Mouse (Mus musculus): ENCODE measurements at regions not wholly inside any gene's neighbourhood (a gene's known extent, or its start where the extent isn't known, plus 50 kb on each side); places are given as distances from the start of the nearest gene placed in this dataset.

DNA sequence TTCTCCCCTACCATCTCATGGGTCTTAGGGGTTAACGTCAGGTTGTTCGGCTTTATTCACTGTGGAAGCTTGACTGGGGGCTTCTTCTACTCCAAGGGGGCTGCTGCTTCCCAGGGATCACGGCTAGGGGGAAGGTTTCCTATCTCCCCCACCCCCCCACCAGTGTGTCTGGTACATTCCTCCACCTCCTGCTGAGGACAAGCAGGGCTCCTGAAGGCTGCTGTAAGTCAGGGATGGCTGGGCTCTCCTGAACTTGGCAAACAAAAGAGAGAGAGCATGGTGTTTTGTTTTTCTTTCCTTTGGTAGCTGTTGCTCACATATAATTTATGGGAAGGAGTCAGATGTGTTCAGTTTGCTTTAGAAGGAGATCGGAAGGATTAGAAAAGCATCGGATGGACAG is 54.7 kb upstream of the Commd3 start:
- no peak for DNase-seq (ENCODE audit: low read depth, low spot score)

- peak; percentile 19 for DNase-seq (ENCODE audit: low read depth, low spot score)
Measured at GRCm38 (mm10) chr2:18609868-18610185, 62.4 kb upstream of the Commd3 start.

DNA sequence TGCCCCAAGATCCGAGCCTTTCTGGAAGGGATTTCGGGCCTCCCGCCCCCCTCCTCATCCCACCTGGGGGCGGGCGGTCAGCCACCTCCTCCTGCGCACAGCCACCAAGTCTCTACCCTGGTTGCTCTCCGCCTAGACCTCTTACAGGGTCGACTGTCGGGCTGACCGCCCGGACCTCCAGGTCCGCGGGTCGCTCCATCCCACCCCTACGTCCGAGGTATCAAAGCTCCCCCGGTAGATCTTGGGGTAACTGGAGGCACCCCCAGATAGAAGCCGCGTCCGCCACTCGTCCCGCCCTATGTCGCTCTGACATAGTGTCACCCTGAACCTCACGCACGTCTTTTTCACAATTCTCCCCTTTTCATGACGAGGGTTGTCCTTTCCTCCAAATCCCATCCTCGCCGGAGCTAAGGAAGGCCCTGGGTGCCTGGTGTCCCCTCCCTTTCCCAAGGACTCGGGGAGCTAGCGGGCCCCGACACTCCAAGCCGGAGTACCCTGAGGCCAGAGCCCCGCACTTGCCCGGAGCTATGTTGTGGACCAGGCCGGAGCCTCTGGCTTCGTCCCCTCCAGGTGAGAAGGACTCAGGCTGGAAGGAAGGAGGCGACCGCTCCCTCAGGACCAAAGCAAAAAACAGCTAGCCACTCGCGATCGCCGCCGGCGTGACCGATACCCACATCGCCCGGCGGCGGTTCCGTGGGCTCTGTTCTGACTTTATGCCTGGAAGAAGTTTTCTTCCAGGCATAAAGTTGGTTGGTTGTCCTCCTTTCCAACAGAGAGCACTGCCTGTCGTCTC is 62.9 kb upstream of the Commd3 start:
- peak; percentile 24 for DNase-seq (ENCODE audit: low read depth, low spot score)

- DNase-seq (ENCODE audit: low read depth, low spot score), result peak; percentile 23
Measured at GRCm38 (mm10) chr2:18608260-18609074, 63.7 kb upstream of the Commd3 start.

DNA sequence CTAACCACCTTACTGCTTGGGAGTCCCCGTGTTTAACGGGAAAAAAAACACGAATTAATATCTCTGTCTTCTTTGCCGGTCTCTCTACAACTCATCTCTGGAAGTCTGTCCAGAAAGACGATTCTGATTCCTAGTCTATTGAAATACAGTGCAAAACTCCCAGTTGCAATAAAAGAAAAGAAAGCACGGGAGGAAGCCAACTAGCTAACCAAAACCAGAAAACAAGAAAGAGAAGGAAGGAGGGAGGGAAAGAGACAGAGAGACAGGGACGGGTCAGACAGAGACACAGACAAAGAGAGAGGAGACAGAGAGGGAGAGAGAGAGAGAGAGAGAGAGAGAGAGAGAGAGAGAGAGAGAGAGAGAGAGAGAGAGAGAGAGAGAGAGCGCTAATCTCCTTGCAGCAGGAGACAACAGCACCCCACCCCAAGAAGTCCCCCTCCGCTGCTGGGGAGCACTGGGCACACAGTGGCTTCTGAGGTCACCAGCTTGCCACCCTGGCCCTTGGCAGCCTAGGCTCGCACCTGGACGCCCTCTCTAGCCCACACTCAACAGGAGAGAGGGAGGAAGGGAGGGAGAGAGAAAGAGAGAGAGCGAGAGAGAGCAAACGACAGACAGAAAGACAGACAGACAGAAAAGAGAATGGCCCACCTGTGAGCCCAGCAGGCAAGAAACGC is 64.5 kb upstream of the Commd3 start:
- DNase-seq (ENCODE audit: low read depth, low spot score), result no peak

DNA sequence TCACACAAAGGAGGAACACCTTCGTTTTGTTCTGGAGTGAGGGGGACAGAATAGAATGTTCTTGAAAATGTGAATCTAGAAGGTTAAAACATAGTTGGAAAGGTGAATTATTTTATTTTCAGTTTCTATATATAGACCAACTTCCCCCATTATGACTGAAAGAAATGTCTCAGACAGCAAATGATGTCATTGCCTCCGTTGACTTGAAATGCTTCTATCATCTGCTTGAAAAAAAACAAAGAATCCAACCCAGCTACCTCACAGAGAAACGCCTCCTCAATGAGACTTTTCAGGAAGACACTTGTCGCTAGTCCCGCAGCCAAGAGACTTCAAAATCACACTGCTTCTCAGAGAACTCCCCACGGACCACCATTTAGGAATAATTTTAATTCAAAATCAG is 65.1 kb upstream of the Commd3 start:
- no peak for DNase-seq (ENCODE audit: low read depth, low spot score)

GRCm38 (mm10) chr2:18592221-18592620 is 80.0 kb upstream of the Commd3 start:
- peak; percentile 75 for DNase-seq (ENCODE audit: low read depth, low spot score)

DNA sequence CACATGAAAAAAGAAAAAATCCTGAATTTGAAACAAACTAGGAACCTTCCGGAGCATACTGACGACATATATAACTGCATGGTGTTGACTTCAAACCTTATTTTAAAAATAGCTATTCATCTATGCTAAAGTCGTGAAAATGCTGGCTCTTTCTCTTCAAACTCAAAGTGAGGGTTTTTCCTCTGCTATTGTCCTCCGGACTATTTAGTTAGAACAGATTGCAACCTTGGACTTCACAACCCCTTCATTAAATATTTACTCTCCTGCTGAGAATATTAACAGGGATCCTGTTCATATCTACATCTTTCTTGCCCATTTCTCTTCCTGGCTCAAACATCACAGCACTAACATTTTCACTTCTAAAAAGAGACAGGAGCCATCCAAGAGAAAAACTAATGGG is 84.0 kb upstream of the Commd3 start:
- DNase-seq (ENCODE audit: low read depth, low spot score), result no peak

GRCm38 (mm10) chr2:18587746-18588231 is 84.4 kb upstream of the Commd3 start:
- DNase-seq (ENCODE audit: low read depth, low spot score), result peak; percentile 18

DNA sequence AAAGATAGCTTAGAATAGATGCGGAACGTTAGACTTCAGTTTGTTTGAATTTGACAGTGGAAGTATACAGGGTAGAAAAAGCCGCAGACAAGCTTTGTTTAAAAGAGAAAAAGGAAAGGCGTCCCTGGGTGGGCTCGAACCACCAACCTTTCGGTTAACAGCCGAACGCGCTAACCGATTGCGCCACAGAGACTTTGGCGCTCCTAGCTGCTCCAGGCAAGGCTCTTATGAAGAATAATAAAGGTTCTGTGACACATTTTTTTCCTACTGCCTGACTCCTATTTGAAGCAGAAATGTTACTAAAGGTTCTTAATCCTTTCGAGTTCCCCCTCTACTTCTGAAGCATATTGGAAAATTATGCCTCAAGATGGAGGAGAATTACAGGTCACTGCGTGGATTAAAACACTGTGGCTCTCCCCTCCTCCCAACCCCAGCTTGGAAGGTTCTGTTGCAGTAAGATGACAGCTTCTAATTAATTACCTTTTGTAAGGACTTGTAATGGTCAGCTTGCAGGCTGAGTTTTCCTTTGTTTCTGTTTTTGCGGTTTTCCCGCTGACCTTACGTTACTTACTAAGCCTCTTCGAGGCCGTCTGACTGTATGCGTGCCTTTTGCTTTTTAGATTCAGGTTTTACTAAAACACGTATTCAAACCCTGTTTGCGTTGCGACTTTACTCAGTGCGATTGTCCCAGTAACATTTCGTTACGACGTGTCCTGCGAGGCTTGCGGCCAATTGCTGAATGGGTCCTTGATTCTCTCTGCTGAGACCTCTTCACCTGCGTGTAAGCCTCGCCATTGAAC is 85.1 kb upstream of the Commd3 start:
- DNase-seq (ENCODE audit: low read depth, low spot score), result peak; percentile 71

DNA sequence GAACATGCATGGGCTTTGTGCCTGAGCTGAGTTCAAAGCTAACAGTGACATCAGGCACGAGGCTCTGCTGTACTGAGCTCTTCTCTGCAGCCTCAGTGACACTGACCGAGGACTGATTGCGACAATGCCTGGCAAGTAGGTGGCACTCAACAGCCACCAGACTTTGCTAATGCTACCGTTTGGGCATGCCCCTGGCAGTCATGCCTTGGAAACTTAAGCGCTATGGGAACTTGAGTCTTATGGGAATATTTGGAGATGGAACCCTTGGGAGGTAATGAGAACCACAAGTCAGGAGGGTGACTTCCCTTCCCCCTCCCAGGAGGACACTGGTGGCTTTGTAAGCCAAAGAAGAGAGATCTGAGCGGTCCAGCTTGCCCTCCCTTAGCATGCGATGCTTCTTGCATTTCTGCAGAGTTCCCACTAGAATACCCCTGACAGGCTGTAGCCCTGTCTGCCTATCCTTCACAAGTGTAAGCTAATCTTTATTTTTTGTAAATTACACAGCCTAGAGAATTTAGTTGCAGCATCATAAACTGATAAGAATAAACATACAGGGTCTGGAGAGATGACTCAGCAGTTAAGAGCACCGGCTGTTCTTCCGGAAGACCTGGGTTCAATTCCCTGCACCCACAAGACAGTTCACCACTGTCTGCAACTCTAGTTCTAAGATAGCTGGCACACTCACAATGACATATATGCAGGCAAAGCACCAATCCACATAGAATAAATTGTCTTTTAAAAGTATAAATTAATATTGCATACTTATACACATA is 86.4 kb upstream of the Commd3 start:
- peak; percentile 30 for DNase-seq (ENCODE audit: low read depth, low spot score)

DNA sequence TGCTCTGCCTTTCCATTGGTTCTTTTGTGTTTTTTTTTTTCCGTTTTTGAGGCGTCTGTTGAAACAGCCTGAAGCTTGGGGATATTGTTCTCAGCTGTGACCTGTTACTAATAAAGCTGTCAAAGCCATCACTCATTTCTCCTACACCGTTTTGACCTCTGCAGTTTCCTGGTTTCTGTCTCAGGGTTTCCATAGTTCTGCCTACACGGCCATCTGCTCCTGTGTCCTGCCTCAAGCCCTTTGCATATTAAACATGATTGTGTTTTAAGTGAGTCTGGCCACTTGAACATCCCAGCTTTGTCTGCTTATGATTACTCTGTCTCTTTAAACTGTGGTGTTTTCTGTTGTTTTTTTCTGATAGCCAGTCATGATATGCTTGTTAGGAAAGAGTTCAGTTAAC is 114.1 kb upstream of the Commd3 start:
- no peak for DNase-seq (ENCODE audit: low read depth, low spot score)

- DNase-seq (ENCODE audit: low read depth, low spot score), result no peak
Measured at GRCm38 (mm10) chr2:18547964-18548643, 124.1 kb upstream of the Commd3 start.

GRCm38 (mm10) chr2:18524387-18524786 is 131.8 kb upstream of the Dnajc1 start:
- DNase-seq (ENCODE audit: low read depth, low spot score), result no peak

GRCm38 (mm10) chr2:18523911-18524310 is 131.3 kb upstream of the Dnajc1 start:
- no peak for DNase-seq (ENCODE audit: low read depth, low spot score)

DNA sequence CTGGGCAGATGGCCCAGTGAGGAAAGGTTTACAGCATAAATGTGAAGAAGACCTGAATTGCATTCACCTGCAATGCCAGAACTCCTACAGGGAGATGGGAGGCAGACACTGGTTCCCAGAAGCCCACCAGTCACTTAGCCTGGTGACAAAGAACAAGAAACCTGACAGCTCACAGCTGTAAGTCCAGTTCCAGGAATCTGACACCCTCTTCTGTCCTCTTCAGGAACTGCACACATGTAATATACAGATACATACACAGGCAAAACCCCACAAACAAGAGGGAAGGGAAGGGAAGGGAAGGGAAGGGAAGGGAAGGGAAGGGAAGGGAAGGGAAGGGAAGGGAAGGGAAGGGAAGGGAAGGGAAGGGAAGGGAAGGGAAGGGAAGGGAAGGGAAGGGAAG is 120.8 kb upstream of the Dnajc1 start:
- DNase-seq (ENCODE audit: low read depth, low spot score), result peak; percentile 55

- no peak for DNase-seq (ENCODE audit: low read depth, low spot score)
Measured at GRCm38 (mm10) chr2:18509317-18509716, 116.7 kb upstream of the Dnajc1 start.

DNA sequence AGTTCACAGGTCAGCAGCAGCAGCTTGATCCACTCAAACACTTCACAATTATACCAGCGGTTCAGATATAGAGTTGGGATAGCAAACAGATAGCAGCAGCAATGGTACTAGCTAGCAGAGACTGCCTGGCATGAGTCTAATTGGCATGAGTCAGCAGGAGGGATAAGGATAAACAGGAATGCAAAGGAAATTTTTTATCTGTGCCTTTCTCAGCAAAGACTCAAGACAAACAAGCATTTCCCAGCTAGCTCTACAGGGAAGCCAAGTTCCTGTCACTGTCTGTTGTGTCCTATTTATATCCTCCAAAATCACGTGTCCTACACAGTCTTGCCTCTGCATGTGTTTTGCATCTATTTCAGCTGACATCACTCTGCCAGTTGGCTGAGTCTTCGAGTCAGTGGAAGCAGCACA is 80.7 kb upstream of the Dnajc1 start:
- DNase-seq (ENCODE audit: low read depth, low spot score), result no peak

DNA sequence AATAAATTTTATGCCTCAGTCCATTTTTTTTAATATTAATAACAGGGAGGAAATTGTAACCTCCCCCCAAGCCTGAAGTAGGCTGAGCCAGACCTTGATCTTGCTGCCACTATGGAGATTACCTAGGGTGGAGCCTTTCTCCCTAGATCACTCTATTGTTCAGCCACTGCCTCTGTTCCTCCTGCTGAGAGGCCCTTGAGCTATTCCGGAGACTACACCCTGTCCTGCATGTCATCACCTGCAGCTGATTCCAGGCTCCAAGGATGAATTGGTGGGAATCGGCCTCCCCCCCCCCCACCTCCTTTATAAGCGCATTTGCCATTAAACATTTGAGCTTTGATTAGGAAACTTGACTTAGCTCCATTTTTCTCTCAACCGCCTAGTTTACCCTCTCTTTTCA is 68.3 kb upstream of the Dnajc1 start:
- DNase-seq (ENCODE audit: low read depth, low spot score), result peak; percentile 73

DNA sequence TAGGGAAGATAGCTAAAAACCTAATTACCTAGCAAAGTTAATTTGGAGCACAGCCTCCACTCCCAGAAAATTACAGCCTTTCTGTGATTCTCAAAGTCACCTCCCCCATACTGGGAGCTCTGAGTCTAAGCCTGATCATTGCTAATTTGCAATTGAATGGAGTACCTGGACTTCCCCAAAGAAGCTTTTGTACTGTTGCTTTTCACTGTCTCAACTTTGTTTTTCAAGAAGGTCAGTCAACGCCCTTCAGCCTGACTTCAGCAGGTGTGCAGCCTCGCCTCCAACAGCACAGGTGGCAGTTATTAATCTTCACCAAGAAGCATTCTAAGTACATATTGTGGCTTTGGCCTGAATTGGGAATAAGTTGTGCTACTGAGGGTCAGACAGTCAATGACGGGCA is 67.7 kb upstream of the Dnajc1 start:
- peak; percentile 61 for DNase-seq (ENCODE audit: low read depth, low spot score)
